Mouse (Mus musculus) limb, embryonic 11.5 days (tissue): ENCODE measurements around the gene Map2k5. TPM values are rescaled to one million over a fixed set of nuclear protein-coding genes. Genes with fewer than 3 reads are reported as not detected.

ENCODE experiments used
- ATAC-seq: fragments of 200-750 bp; cut with Nextera tagmentation; 2 replicates; pipeline ENCODE4 v1.8.0; 2017; ENCODE audit warnings: low read depth; ENCODE audit not compliant: insufficient number of reproducible peaks, low FRiP score, low TSS enrichment
- DNase-seq: peaks from one replicate; pipeline ENCODE4 v3.0.0-alpha.2; 2015; ENCODE audit warnings: low spot score
- H3K27ac ChIP-seq: fragments of 300-500 bp; sonication (generic); replicated peaks from 2 replicates; pipeline ENCODE4 v1.5.1; 2014; ENCODE audit warnings: low read depth, mild to moderate bottlenecking, low read length
- H3K27me3 ChIP-seq: fragments of 300-500 bp; sonication (generic); 2 replicates; pipeline ENCODE4 v1.6.1; 2014; ENCODE audit warnings: mild to moderate bottlenecking, low read length, mixed read lengths; ENCODE audit not compliant: control insufficient read depth, insufficient read depth
- H3K36me3 ChIP-seq: fragments of 300-500 bp; sonication (generic); 2 replicates; pipeline ENCODE4 v1.6.1; 2014; ENCODE audit warnings: mild to moderate bottlenecking, low read length, moderate library complexity, mixed read lengths; ENCODE audit not compliant: control insufficient read depth, insufficient read depth
- H3K4me1 ChIP-seq: fragments of 300-500 bp; sonication (generic); 2 replicates; pipeline ENCODE4 v1.6.1; 2014; ENCODE audit warnings: low read length, mixed read lengths; ENCODE audit not compliant: control insufficient read depth, insufficient read depth
- H3K4me2 ChIP-seq: fragments of 300-500 bp; sonication (generic); 2 replicates; pipeline ENCODE4 v1.6.1; 2014; ENCODE audit warnings: low read depth, mild to moderate bottlenecking, moderate library complexity; ENCODE audit not compliant: severe bottlenecking
- H3K4me3 ChIP-seq: fragments of 300-500 bp; sonication (generic); 2 replicates; pipeline ENCODE4 v1.5.1; 2014; ENCODE audit warnings: low read depth, low read length
- H3K9ac ChIP-seq: fragments of 300-500 bp; sonication (generic); 2 replicates; pipeline ENCODE4 v1.6.1; 2014; ENCODE audit warnings: mild to moderate bottlenecking, low read length
- H3K9me3 ChIP-seq: fragments of 300-500 bp; sonication (generic); 2 replicates; pipeline ENCODE4 v1.6.1; 2016; ENCODE audit warnings: low read length; ENCODE audit not compliant: control insufficient read depth
- WGBS: fragments of 180-500 bp; shearing (Covaris S2); extraction: QIAGEN DNeasy Blood & Tissue Kit; methylation state at CpG from one replicate; pipeline ENCODE4 v1.1.7; 2014; 5-methylcytosine and 5-hydroxymethylcytosine counted together
- polyA plus RNA-seq: library from polyadenylated mRNA; unstranded; fragments of >200 nt; fragmentation: Nextera tagmentation; extraction: Ambion mirVana; gene quantifications from 2 replicates; pipeline ENCODE4 v1.2.1, GENCODE M21; 2014

The Map2k5 gene
- polyA plus RNA-seq, 1 experiment from 2014 or later: 42.0 TPM

DNA sequence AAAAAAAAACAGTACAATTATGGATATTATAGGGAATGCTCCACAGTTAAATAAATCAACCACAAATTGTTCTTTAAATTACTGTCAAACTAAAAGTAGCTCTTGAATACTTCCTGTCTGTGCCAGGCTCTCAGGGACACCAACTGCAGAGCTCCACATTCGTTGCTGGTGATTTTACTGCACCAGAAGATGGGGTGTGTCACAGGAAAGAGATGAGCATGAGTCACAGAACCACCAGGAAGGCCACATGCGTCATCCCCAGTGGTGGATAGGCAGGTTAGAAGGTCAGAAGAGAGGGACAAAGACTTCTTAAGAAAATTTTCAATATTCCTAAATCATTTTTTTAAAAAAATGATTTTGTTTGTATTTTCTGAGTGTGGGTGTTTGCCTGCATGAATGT, 96.6 kb downstream of the Map2k5 start:
- H3K9ac ChIP-seq: no peak overlapping the region
- no peak overlapping the region for H3K4me2 ChIP-seq
- ATAC-seq: no peak
- peaks cover 6% of the 10 kb centered on the region for H3K4me1 ChIP-seq
- no peak overlapping the region for H3K4me3 ChIP-seq
- no peak overlapping the region for H3K27ac ChIP-seq
- H3K27me3 ChIP-seq: no peaks in the 10 kb centered on the region
- no peaks in the 10 kb centered on the region; the same call in 1 of the 2 replicates for H3K36me3 ChIP-seq
- 78% methylated on average over 2 of the region's 2 CpGs for WGBS
- DNase-seq: no peak
- no peaks in the 10 kb centered on the region for H3K9me3 ChIP-seq

DNA sequence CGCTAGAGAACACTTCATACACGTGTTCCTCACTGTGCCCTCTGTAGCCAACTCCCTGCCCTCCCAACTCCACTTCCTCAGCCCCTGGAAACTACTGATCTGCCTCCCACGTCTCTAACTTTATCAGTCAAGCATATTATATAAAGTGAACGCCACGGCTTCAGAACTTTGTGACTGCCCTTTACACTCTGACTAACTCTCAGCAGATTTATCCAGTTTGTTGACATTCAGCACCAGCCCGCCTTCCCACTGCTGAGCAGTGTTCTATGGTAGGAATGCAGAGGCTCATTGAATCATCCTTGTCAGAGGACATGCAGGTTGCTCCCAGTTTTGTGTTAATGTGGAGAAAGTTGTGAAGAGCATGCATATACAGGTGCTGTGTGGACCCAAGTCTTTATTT, 103.9 kb downstream of the Map2k5 start:
- H3K4me3 ChIP-seq: no peak overlapping the region
- ATAC-seq (no peak), DNase-seq (no peak)
- H3K36me3 ChIP-seq: no peaks in the 10 kb centered on the region
- H3K4me2 ChIP-seq: no peak overlapping the region
- 88% methylated on average over 6 of the region's 6 CpGs for WGBS
- no peaks in the 10 kb centered on the region for H3K27me3 ChIP-seq
- peaks cover 24% of the 10 kb centered on the region for H3K4me1 ChIP-seq
- H3K27ac ChIP-seq: no peak overlapping the region
- no peaks in the 10 kb centered on the region for H3K9me3 ChIP-seq
- no peak overlapping the region for H3K9ac ChIP-seq

DNA sequence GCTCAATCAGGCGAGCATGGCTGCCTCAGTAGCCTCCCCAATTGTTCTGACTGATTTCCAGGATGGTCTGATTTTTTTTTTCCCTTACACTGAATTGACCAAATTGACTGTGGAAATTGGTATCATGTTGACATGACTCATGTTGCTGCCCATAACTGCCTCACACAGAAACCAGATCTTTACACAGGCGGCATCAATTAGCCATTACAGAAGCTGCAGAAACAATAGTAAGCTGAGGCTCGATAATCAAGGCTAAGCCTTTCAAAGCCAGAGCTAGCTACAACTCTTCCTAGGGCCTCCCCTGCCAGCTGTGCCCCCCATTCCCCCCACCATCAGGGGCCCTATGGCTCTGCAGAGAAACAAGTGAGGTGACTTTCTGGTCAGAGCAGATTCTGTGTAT, 107.9 kb downstream of the Map2k5 start:
- no peak for DNase-seq
- Histone ChIP-seq H3K9ac (no peak overlapping the region), H3K4me2 (no peak overlapping the region), H3K4me1 (peaks cover 19% of the 10 kb centered on the region), H3K4me3 (no peak overlapping the region), H3K27me3 (no peaks in the 10 kb centered on the region), H3K9me3 (no peaks in the 10 kb centered on the region), H3K36me3 (no peaks in the 10 kb centered on the region), H3K27ac (no peak overlapping the region)
- no peak for ATAC-seq
- 19% methylated on average over 3 of the region's 3 CpGs for WGBS

DNA sequence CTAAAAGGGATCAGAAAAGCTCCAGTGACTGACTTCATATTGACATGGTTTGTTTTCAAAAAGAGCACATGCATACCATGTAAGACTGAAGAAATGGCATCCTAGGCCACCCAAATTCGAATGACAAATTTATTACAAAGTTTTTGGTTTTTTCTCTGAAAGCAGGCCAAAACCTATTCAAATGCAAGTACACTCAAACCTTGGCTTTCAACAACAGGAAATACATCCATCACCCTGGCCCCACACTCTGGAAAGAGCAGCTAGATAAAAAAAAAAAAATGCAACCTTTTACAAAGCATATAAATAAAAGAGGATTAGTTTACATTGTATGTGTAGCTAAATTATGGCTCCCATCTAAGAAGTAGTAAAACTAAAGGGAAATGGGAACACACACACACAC, 114.5 kb downstream of the Map2k5 start:
- Histone ChIP-seq H3K9me3 (no peaks in the 10 kb centered on the region), H3K27ac (no peak overlapping the region), H3K4me3 (no peak overlapping the region), H3K4me1 (no peaks in the 10 kb centered on the region), H3K9ac (no peak overlapping the region), H3K27me3 (no peaks in the 10 kb centered on the region), H3K36me3 (0 out of 2 replicates have a peak, but pooled peaks cover 2% of the 10 kb centered on the region), H3K4me2 (no peak overlapping the region)
- DNase-seq (no peak), ATAC-seq (no peak)
- 84% methylated on average over 1 of the region's 1 CpGs for WGBS

GRCm38 (mm10) chr9:63258768-63259167, 118.9 kb downstream of the Map2k5 start:
- Histone ChIP-seq H3K4me1 (no peaks in the 10 kb centered on the region), H3K4me3 (no peak overlapping the region), H3K9ac (no peak overlapping the region), H3K27ac (no peak overlapping the region), H3K9me3 (no peaks in the 10 kb centered on the region), H3K27me3 (no peaks in the 10 kb centered on the region), H3K36me3 (0 out of 2 replicates have a peak, but pooled peaks cover 3% of the 10 kb centered on the region), H3K4me2 (no peak overlapping the region)
- 69% methylated on average over 3 of the region's 3 CpGs for WGBS
- DNase-seq: no peak
- ATAC-seq: no peak

GRCm38 (mm10) chr9:63257739-63258138, 120.0 kb downstream of the Map2k5 start:
- Histone ChIP-seq H3K9me3 (no peaks in the 10 kb centered on the region), H3K4me2 (no peak overlapping the region), H3K4me1 (no peaks in the 10 kb centered on the region), H3K4me3 (no peak overlapping the region), H3K36me3 (0 out of 2 replicates have a peak, but pooled peaks cover 2% of the 10 kb centered on the region), H3K9ac (no peak overlapping the region), H3K27me3 (no peaks in the 10 kb centered on the region), H3K27ac (no peak overlapping the region)
- DNase-seq: no peak
- ATAC-seq: no peak
- WGBS: 89% methylated on average over 4 of the region's 4 CpGs

GRCm38 (mm10) chr9:63250841-63251626, 126.7 kb downstream of the Map2k5 start:
- Histone ChIP-seq H3K4me3 (no peak overlapping the region), H3K9ac (no peak overlapping the region), H3K27ac (no peak overlapping the region), H3K9me3 (no peaks in the 10 kb centered on the region), H3K4me2 (no peak overlapping the region), H3K4me1 (no peaks in the 10 kb centered on the region), H3K27me3 (no peaks in the 10 kb centered on the region), H3K36me3 (peaks cover 3% of the 10 kb centered on the region; the same call in 1 of the 2 replicates)
- 65% methylated on average over 19 of the region's 19 CpGs for WGBS
- DNase-seq (no peak), ATAC-seq (no peak)

GRCm38 (mm10) chr9:63248095-63248787, 129.5 kb downstream of the Map2k5 start:
- no peaks in the 10 kb centered on the region for H3K4me1 ChIP-seq
- H3K9ac ChIP-seq: no peak overlapping the region
- ATAC-seq (no peak), DNase-seq (no peak)
- H3K27ac ChIP-seq: no peak overlapping the region
- no peak overlapping the region for H3K4me2 ChIP-seq
- H3K4me3 ChIP-seq: no peak overlapping the region
- H3K36me3 ChIP-seq: peaks cover 3% of the 10 kb centered on the region; the same call in 1 of the 2 replicates
- no peaks in the 10 kb centered on the region for H3K27me3 ChIP-seq
- H3K9me3 ChIP-seq: no peaks in the 10 kb centered on the region
